Mouse (Mus musculus) G1E-ER4 (cell line): ENCODE results near the gene Prkra. TPM values are rescaled to one million over a fixed set of nuclear protein-coding genes. Genes with fewer than 3 reads are reported as not detected.

Source experiments
- GATA1 ChIP-seq: IDR thresholded peaks from one replicate; pipeline ENCODE4 v1.8.0; 2012; ENCODE audit warnings: low read length, inconsistent platforms
- polyA plus RNA-seq: library from polyadenylated mRNA; stranded (reverse); fragments of >175 nt; gene quantifications from 2 replicates; pipeline ENCODE4 v1.2.3, GENCODE M21; 2012

Gene Prkra
- polyA plus RNA-seq = 10.9 and 13.5 TPM in 2 replicates

DNA sequence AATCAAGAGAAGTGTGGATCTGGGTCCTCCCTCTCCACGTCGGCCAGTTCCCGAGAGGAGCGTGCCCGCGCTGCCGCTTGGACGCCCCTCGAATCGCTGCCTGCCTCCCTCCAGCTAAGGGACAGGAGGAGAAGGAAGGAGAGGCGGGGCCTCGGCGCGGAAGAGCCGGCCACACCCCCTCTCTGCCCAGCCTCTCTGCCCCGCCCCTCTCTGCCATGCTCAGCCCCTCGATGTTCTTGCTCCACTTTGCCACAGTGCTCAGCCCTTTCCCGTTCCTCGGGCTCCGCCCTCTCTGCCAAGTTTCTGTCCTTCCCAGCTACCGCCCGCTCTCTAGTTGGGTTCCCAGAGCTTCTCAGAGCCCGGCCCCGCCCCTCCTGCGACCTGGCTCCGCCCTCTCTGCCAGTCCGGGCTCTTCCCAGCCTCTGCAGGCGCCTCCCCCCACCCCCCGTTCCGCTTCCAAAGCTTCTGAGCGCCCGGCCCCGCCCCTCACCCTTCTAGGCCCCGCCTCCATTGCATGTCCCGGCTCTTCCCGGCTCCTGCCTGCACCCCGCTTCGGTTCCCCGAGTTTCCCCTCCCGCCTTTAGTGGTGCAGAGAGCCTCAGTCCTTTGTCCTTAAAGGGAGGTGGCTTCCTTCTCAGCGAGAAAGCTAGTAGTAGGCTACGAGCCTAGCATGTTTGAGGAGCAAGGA lies at the start of gene Prkra, which contains the start of gene Pjvk:
Gene Prkra, minus strand, starts transcription at position 133 of the 688 bp plus-strand sequence.
Gene Pjvk, plus strand, starts transcription at position 594 of the 688 bp plus-strand sequence.
- TF ChIP-seq GATA1 = no peak

DNA sequence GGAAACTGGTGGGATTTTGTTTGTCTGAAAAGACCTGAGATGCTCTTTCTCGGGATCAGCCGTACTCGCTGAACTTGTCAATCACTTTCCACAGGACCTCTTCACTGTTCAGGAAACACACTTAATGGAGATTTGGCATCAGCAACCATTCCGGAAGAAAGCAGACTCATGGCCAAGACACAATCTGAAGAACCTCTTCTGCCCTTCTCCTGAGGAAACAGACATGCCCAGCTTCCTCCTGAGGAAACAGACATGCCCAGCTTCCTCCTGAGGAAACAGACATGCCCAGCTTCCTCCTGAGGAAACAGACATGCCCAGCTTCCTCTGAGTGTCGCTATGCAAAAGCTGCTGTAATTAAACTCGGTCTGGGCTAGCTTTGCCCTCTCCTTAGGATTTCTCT lies 47.5 kb upstream of the Prkra start:
- TF ChIP-seq GATA1 = no peak

DNA sequence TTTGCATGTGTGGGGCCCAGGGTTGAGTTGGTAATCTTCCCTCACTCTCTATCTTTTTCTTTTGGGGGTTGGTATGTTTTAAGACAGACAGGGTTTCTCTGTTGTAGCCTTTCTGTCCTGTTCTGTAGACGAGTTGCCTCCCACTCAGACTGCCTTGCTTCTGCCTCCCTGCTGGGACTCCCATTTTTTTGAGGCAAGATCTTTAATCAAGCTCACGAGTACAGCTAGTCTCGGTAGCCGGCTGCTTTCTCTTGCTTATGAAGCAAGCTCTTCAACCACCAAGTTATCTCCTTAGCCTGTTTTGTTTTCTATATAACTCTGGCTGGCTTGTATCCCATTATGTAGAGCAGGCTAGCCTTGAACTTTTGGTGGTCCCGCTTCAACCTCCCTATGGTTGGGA lies 46.0 kb upstream of the Prkra start:
- no peak for TF ChIP-seq GATA1

DNA sequence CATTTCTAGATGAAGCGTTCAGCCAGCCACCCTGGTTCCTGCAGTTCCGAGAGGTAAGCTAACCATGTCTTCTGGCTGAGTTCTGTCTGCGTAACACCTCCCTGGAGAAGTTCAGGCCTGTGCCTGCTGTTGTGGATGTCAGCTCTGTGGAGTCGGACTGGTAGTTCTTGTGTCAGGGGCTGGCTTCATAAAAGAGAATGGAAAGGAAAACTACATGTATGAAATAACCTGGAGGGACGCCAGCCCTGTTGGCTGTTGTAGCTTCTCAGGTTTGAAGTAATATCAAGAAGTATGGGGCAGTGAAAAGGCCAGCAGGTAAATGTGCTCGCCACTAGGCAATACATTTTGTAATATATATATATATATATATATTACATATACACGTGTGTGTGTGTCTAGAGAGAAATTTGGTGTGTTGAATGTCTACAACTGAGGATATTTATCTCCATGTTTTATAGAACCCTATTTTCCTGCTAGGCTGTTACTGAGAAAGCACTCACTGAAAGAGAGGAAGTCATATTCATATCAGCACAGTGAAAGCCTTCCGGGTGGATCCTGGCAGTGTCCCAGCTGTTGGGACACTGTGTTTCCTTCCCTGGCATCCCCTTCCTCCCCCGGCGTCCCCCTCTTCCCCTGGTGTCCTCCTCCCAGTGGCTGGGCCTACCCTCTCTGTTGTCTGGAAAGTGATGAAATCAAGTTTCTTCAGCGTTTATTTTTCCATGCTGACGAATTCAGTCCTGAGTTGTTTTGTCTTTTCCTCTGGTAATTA lies 42.8 kb upstream of the Prkra start:
- TF ChIP-seq GATA1 = no peak

DNA sequence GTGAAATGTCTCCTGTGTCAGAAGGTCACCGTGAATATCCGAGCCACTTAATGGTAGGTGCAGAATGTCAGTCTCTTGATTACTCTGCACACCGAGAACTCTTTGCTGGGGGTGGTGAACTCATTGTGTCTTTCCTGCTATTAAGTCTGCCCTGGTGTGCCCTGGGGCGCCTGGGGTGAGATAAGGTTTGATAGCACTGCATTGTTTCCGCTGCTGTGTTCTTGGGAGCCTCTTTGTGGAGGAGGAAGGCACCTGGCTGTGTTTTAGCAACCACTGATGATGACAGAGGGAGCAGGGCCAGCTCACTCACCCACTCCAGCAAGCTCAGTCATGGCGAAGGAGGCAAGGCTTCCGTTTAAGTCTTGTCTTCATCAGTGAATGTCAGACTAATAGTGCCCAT lies 40.3 kb upstream of the Prkra start:
- no peak for TF ChIP-seq GATA1

DNA sequence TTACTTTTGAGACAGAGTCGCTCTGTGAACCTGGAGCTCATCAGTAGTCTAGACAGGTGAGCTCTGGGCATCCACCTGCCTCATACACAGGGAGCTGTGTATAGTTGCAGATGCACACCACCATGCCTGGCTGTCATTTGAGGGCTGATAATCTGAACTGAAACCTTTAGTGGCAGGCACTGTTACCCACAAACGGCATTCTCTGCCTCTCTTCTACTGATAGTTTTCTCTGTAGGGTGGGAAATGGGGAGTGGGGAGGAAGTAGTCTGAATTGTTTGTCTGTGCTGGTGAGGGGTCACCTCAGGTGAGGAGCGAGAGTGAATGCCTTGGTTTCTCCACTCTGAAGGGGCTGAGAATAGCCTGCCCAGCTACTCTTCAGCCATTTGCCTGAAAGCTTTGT lies 39.8 kb upstream of the Prkra start:
- TF ChIP-seq GATA1 = no peak

DNA sequence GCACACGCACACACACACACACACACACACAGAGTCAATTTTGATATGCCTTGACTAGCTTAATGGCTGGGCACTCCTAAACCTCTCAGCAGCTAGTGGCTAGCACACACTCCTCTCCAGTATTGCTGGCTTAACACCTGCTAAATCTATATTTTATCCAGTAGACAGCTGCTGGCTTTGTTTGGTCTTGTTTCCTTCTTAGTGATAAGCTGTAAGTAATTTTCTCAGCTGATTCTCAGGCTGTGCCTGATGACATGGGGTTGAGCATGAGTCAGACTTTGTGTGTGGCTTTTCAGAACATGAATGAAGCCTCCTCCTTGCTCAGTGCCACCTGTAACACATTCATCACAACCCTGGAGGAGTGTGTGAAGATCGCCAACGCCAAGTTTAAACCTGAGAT lies 39.2 kb upstream of the Prkra start:
- TF ChIP-seq GATA1 = no peak

DNA sequence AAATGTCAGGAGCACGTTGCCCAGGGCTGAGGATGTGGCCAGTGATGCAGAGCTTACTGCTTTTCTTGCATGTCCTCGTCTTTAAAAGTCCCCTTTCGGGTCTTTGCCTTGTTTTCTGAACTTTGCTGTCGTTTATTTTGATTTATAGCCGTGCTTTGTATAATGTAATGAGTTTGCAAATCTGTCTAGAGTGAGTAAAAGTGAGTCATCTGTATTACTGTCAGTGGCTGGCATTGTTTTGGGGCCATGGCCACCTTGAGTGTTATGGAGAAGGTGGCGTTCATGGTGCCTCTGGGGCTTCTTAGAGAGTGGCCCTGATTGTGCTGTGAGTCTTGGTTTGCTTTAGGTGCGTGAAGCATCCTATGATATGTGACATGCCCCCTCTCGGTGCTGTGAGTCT lies 34.5 kb upstream of the Prkra start:
- TF ChIP-seq GATA1 = no peak

DNA sequence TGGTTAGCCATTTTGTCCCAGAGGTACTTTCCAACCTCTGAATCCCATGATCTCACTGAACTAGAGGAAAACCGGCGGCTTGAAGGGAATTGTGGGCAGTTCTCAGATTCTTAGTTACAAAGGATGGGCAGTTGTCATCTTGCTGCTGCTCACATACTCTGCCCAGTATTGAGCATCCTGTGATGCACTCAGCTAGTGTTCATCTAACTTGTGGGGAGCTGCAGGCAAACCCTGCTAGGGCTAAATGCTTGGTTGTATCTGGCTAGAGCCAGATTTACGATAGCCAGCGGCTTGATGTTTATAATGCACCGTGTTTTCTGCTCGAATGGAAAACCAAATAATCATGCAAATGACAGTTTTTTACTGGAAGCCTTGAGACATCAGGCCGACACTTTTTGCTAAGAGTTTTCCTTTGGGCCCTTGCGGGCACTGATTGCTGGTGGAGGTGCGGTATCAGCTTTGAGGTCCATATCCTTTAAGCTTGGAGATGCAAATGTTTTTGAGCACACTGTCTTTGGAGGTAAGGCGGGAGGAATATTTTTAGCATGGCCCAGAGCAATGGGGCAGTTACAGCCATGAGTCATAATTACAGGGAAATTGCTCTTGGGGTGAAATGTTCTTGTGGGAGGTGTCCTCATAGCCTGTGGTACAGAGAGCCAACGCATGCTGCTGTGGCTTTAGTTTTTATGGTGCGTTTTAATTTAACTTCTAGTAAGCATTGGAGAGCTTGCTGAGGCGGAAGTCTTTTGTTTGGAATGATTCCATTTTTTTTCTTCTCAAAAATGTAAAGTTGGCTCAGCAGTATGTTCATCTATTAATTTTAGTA lies 28.8 kb upstream of the Prkra start:
- TF ChIP-seq GATA1 = no peak

DNA sequence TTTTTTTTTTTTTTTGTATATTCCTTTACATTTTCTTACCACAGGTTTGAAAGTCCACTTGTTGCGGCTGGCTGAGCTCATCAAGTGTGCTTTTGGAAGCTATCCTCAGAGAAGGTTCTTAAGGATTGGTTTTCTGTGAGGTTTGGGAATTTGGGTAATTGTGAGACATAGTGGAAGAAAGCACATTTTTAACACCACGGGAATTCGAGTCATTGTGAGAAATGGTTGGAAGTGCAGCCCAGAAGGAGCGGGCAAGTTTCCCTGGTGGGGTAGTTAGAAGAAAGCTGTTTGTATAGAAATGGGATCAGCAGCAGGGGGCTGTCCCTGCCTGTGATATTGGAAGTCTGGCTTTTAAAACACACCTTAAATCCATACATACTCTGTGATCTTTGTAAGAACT lies 28.1 kb upstream of the Prkra start:
- no peak for TF ChIP-seq GATA1

DNA sequence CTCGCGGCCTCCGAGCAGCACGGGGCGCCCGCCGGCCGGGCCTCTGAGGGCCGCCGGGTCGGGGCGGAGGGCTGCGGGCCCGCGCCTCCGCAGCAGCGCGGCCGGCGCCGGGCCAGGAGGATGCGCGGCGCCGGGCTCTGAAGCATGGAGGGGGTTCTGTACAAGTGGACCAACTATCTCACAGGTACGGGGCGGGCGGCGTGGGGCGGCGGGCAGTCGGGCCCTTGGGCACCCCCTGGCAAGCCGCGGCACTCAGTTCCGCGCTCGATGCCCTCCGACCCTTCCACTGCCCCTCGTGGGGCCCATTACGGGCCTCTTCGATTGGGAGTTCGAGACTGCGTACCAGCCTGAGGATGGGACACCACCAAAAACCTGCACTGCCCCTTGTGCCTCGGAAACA lies 27.6 kb upstream of the Prkra start:
- TF ChIP-seq GATA1 = no peak

DNA sequence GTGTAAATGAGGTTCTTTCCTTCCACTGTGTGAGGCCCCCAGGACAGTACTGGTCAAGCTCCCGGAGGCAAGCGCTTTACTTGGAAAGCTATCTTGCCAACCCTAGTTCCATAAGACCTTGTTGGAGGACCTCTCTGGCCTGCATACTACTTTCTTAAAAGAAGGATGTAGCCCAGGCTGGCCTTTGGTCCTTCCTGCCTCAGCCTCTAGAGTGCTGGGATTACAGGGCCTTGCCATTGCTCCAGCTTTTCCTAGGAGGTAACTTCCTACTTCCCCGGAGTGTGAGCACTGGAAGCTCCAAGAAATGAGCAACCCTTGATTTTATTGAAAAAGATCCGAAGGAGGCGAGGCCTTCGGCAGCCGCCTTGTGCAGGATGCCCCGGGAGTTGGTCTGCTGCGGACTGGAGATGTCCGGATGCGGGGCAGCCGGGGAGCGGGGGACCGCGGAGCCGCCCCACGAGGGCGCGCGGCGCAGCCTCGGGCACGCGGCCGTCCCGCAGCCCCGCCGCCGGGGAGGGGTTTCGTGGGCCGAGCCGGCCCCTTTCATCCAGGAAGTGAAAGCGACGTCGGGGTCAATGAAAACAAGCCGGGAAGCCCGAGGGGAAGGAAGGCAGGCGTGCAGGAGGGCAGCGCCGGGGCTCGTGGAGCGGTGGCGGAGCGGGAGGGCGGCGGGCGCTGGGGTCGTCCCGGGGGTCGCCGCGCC lies 27.1 kb upstream of the Prkra start, which contains the start of gene Plekha3:
Gene Plekha3, plus strand, starts transcription at position 557 of the 703 bp plus-strand sequence.
- TF ChIP-seq GATA1 = no peak

DNA sequence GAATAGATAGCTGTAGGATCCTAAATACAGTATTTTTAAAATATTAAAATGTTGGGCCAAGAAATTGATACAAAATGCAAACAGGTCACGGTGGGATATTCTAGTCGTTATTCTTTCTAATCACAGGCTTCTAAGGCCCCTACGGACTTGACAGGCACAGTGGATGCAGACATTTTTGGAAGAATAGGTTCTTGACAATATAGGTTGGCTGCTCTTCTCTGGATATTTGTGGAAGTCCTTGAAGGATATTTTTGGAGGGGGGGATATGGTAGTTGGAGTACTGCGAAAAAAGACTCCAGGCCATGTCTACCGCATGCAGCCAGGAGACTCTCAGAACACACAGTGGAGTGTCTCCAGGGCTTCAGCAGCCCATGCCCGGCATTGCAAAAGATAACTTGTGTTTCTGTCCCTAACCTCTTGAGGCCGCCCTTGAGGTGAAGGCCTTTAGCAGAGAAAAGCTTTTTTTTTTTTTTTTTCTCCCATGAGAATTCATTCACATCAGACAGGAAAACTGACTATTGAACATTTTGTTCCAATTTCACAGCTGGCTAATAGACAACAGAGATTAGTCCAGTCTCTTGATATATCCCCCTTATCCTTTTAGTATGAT lies 25.8 kb upstream of the Prkra start:
- TF ChIP-seq GATA1 = no peak

DNA sequence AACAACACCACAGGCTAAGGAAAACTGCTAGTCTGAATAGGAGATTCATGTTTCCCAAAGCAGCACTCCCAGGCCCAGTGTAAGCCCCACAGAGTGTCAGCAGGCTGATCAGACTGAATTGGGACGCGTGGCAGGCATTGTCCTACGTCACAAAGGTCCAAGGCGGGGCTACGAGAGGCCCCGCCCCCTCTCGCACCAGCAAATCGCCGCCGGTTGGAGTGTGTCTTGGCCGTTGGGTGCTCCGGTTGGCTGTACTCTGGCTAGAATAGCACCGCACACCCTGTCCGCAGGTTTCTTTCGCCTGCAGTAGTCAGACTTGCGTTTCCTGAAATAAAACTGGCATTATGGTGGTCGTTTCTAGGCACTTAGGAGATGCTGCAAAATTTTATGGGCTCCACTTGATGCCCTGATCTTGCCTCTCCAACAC lies 25.2 kb upstream of the Prkra start, which contains the start of gene Fkbp7:
Gene Fkbp7, minus strand, starts transcription at position 151 of the 427 bp plus-strand sequence.
- TF ChIP-seq GATA1 = no peak
